In genomic region chr4:31561823-31562222, GRCm38 (mm10) we compare ENCODE assay signal across 8 mouse cellular contexts.
A peak's percentile ranks its signal among the peaks of the same experiment; 100 is the strongest.
DNase-seq lines count a peak whose midpoint lies in the region; ATAC-seq and TF ChIP-seq lines count a peak whose summit lies in the region.

No protein-coding gene starts in this region.

- TF ChIP-seq CTCF in Patski (IDR thresholded peaks at IDR 0.05), result peak; percentile 45
- TF ChIP-seq CTCF in heart, postnatal 0 days (IDR thresholded peaks at IDR 0.05; ENCODE audit: low read depth), result peak; percentile 71

- no peaks in the 10 kb centered on the region for H3K36me3 ChIP-seq in hindbrain, embryonic 11.5 days (ENCODE audit: control insufficient read depth, insufficient read depth, low read length)
- H3K36me3 ChIP-seq in hindbrain, embryonic 12.5 days, result no peaks in the 10 kb centered on the region
- no peaks in the 10 kb centered on the region for H3K36me3 ChIP-seq in heart, postnatal 0 days (replicated peaks; ENCODE audit: control insufficient read depth, insufficient read depth, low read length)

- no peak overlapping the region for H3K4me3 ChIP-seq in hindbrain, embryonic 11.5 days (ENCODE audit: low read depth, low read length)
- no peak overlapping the region for H3K4me3 ChIP-seq in hindbrain, embryonic 12.5 days
- peak overlapping the region; percentile 28 for H3K4me3 ChIP-seq in heart, postnatal 0 days (ENCODE audit: low read depth, low read length)

- WGBS in hindbrain, embryonic 11.5 days, result 36% methylated on average over 3 of the region's 3 CpGs
- WGBS in hindbrain, embryonic 12.5 days, result 32% methylated on average over 3 of the region's 3 CpGs
- WGBS in heart, postnatal 0 days, result 15% methylated on average over 3 of the region's 3 CpGs

- peak; percentile 51 for DNase-seq in hindbrain, embryonic 11.5 days (ENCODE audit: low spot score)
- DNase-seq in 3T3-L1 (ENCODE audit: low read depth, low spot score) (peak; percentile 79), Patski (ENCODE audit: low read depth, low spot score) (no peak)
- peak; percentile 68 for DNase-seq in heart, postnatal 0 days (ENCODE audit: low spot score)
- peak; percentile 18 for DNase-seq in lung, postnatal 25 days (ENCODE audit: low spot score)
- DNase-seq in spleen, adult 18-20 months, result no peak
- no peak for DNase-seq in urinary bladder, postnatal 10 days (ENCODE audit: low spot score)

- H3K27me3 ChIP-seq in hindbrain, embryonic 11.5 days (ENCODE audit: control insufficient read depth, insufficient read depth, low read length), result no peaks in the 10 kb centered on the region
- H3K27me3 ChIP-seq in hindbrain, embryonic 12.5 days, result no peaks in the 10 kb centered on the region
- H3K27me3 ChIP-seq in Patski, result no peaks in the 10 kb centered on the region
- no peaks in the 10 kb centered on the region for H3K27me3 ChIP-seq in heart, postnatal 0 days (ENCODE audit: control insufficient read depth, insufficient read depth, low read length)

- H3K9ac ChIP-seq in hindbrain, embryonic 11.5 days (ENCODE audit: low read depth, low read length), result no peak overlapping the region
- no peak overlapping the region for H3K9ac ChIP-seq in hindbrain, embryonic 12.5 days
- no peak overlapping the region for H3K9ac ChIP-seq in heart, postnatal 0 days (replicated peaks; ENCODE audit: low read depth, low read length)

- H3K4me1 ChIP-seq in hindbrain, embryonic 11.5 days (replicated peaks; ENCODE audit: control insufficient read depth, insufficient read depth, low read length), result no peaks in the 10 kb centered on the region
- H3K4me1 ChIP-seq in hindbrain, embryonic 12.5 days, result no peaks in the 10 kb centered on the region; the same call in 1 of the 2 replicates
- peaks cover 5% of the 10 kb centered on the region; the same call in 1 of the 2 replicates for H3K4me1 ChIP-seq in heart, postnatal 0 days (ENCODE audit: control insufficient read depth, insufficient read depth)

- in situ Hi-C loops in Patski (cut with MboI; ENCODE audit: low pct_unique_long_range_greater_than_20kb), result no loop called here

- CTCF ChIA-PET in Patski (lab: Charles Lee), result no interaction called here

- H3K9me3 ChIP-seq in hindbrain, embryonic 11.5 days (ENCODE audit: control insufficient read depth, low read length), result no peaks in the 10 kb centered on the region
- H3K9me3 ChIP-seq in hindbrain, embryonic 12.5 days (replicated peaks), result no peaks in the 10 kb centered on the region
- no peaks in the 10 kb centered on the region for H3K9me3 ChIP-seq in heart, postnatal 0 days (replicated peaks; ENCODE audit: control insufficient read depth, low read length)

- no peak for TF ChIP-seq EP300 in heart, postnatal 0 days (IDR thresholded peaks at IDR 0.05; ENCODE audit: low read depth)

- peak; percentile 53; the same call in 1 of the 2 replicates for ATAC-seq in hindbrain, embryonic 11.5 days (ENCODE audit: low FRiP score)
- ATAC-seq in hindbrain, embryonic 12.5 days (ENCODE audit: low FRiP score), result no peak
- ATAC-seq in Patski, result no peak
- no peak for ATAC-seq in heart, postnatal 0 days (ENCODE audit: insufficient read depth, low read depth)

- no peak overlapping the region for H3K27ac ChIP-seq in hindbrain, embryonic 11.5 days (ENCODE audit: low read depth, low read length)
- H3K27ac ChIP-seq in hindbrain, embryonic 12.5 days, result no peak overlapping the region
- H3K27ac ChIP-seq in heart, postnatal 0 days (ENCODE audit: low read depth), result no peak overlapping the region

- POLR2A ChIA-PET in Patski (lab: Charles Lee), result no interaction called here

- H3K4me2 ChIP-seq in hindbrain, embryonic 11.5 days (replicated peaks; ENCODE audit: low read depth, low read length), result no peak overlapping the region
- no peak overlapping the region for H3K4me2 ChIP-seq in hindbrain, embryonic 12.5 days (replicated peaks)
- peak overlapping the region; percentile 47 for H3K4me2 ChIP-seq in heart, postnatal 0 days (ENCODE audit: low read depth, low read length)

Comparison
In these comparisons a context has a peak if more than half of its experiments do, and no peak if none do; other contexts are left out.
1. DNase-seq: peak in hindbrain, embryonic 11.5 days (single experiment), 3T3-L1 (single experiment), heart, postnatal 0 days (single experiment) and lung, postnatal 25 days (single experiment); none in Patski (single experiment), spleen, adult 18-20 months (0 of 2) and urinary bladder, postnatal 10 days (single experiment).